Mouse (Mus musculus) intestine, embryonic 14.5 days (tissue): ENCODE measurements around the gene Dmwd. TPM values are rescaled to one million over a fixed set of nuclear protein-coding genes. Genes with fewer than 3 reads are reported as not detected.
"Not testable (repeated sequence)": the region's sequence is repeated elsewhere in the genome, so short reads cannot be mapped to it uniquely, and the experiment has no call there.

Experiments used
- ATAC-seq: fragments of 200-750 bp; cut with Nextera tagmentation; replicated peaks from 2 replicates; pipeline ENCODE4 v1.8.0; 2017; ENCODE audit warnings: low read depth, moderate number of reproducible peaks, moderate TSS enrichment, moderate library complexity; ENCODE audit not compliant: low FRiP score, low TSS enrichment
- DNase-seq: peaks from one replicate; pipeline ENCODE4 v3.0.0-alpha.2; 2018; ENCODE audit warnings: low spot score
- H3K27ac ChIP-seq: fragments of 300-500 bp; sonication (generic); 2 replicates; pipeline ENCODE4 v1.5.1; 2014; ENCODE audit warnings: low read depth, mild to moderate bottlenecking, control low read depth
- H3K27me3 ChIP-seq: fragments of 300-500 bp; sonication (generic); replicated peaks from 2 replicates; pipeline ENCODE4 v1.6.1; 2014; ENCODE audit warnings: low read length, control low read depth; ENCODE audit not compliant: control insufficient read depth, insufficient read depth
- H3K36me3 ChIP-seq: fragments of 300-500 bp; sonication (generic); 2 replicates; pipeline ENCODE4 v1.6.1; 2014; ENCODE audit warnings: low read length, control low read depth; ENCODE audit not compliant: control insufficient read depth, insufficient read depth
- H3K4me1 ChIP-seq: fragments of 300-500 bp; sonication (generic); replicated peaks from 2 replicates; pipeline ENCODE4 v1.6.1; 2014; ENCODE audit warnings: low read length, control low read depth, mixed read lengths; ENCODE audit not compliant: control insufficient read depth, insufficient read depth
- H3K4me2 ChIP-seq: fragments of 300-500 bp; sonication (generic); 2 replicates; pipeline ENCODE4 v1.6.1; 2014; ENCODE audit warnings: low read length
- H3K4me3 ChIP-seq: fragments of 300-500 bp; sonication (generic); 2 replicates; pipeline ENCODE4 v1.5.1; 2014; ENCODE audit warnings: low read depth, low read length, control low read depth, mixed read lengths
- H3K9ac ChIP-seq: fragments of 300-500 bp; sonication (generic); 2 replicates; pipeline ENCODE4 v1.6.1; 2014; ENCODE audit warnings: mild to moderate bottlenecking, low read length
- H3K9me3 ChIP-seq: fragments of 300-500 bp; sonication (generic); 2 replicates; pipeline ENCODE4 v1.6.1; 2016; ENCODE audit warnings: low read length, control low read depth; ENCODE audit not compliant: control insufficient read depth
- WGBS: fragments of 180-500 bp; shearing (Covaris S2); extraction: QIAGEN DNeasy Blood & Tissue Kit; methylation state at CpG from one replicate; pipeline ENCODE4 v1.1.7; 2014; 5-methylcytosine and 5-hydroxymethylcytosine counted together
- polyA plus RNA-seq: library from polyadenylated mRNA; unstranded; fragments of >200 nt; fragmentation: Nextera tagmentation; extraction: Ambion mirVana; gene quantifications from 2 replicates; pipeline ENCODE4 v1.2.1, GENCODE M21; 2014

The Dmwd gene
- polyA plus RNA-seq, 1 experiment from 2014 or later = 15.8 TPM

- 0 out of 2 replicates have a peak overlapping the region, but pooled peaks have one; percentile 4 for H3K4me3 ChIP-seq
- H3K27ac ChIP-seq = no peak overlapping the region
- H3K27me3 ChIP-seq = peaks cover 36% of the 10 kb centered on the region
- H3K9ac ChIP-seq = no peak overlapping the region
- ATAC-seq (no peak), DNase-seq (no peak)
- H3K4me2 ChIP-seq = peak overlapping the region; percentile 33
- WGBS = 50% methylated on average over 13 of the region's 13 CpGs
- H3K4me1 ChIP-seq = no peaks in the 10 kb centered on the region
- H3K9me3 ChIP-seq = no peaks in the 10 kb centered on the region
- H3K36me3 ChIP-seq = no peaks in the 10 kb centered on the region
These were observed 10.1 kb upstream of the Dmwd start for GRCm38 (mm10) chr7:19065896-19066295.

- no peak for DNase-seq
- H3K4me1 ChIP-seq = no peaks in the 10 kb centered on the region
- no peaks in the 10 kb centered on the region for H3K9me3 ChIP-seq
- H3K27ac ChIP-seq = no peak overlapping the region
- no peak for ATAC-seq
- H3K27me3 ChIP-seq = peaks cover 36% of the 10 kb centered on the region
- H3K36me3 ChIP-seq = no peaks in the 10 kb centered on the region
- no peak overlapping the region for H3K4me3 ChIP-seq
- H3K4me2 ChIP-seq = no peak overlapping the region
- 47% methylated on average over 14 of the region's 14 CpGs for WGBS
- H3K9ac ChIP-seq = no peak overlapping the region
These were observed 9.0 kb upstream of the Dmwd start for GRCm38 (mm10) chr7:19067063-19067462.

- no peak overlapping the region for H3K27ac ChIP-seq
- no peak overlapping the region for H3K4me3 ChIP-seq
- no peaks in the 10 kb centered on the region for H3K4me1 ChIP-seq
- H3K36me3 ChIP-seq = no peaks in the 10 kb centered on the region
- WGBS = 65% methylated on average over 14 of the region's 14 CpGs
- H3K9me3 ChIP-seq = no peaks in the 10 kb centered on the region
- ATAC-seq (no peak), DNase-seq (no peak)
- no peak overlapping the region for H3K4me2 ChIP-seq
- H3K9ac ChIP-seq = no peak overlapping the region
- peaks cover 36% of the 10 kb centered on the region for H3K27me3 ChIP-seq
These were observed 8.1 kb upstream of the Dmwd start for GRCm38 (mm10) chr7:19067935-19068334.

GRCm38 (mm10) chr7:19068707-19069106 lies 7.3 kb upstream of the Dmwd start:
- WGBS = 2% methylated on average over 2 of the region's 2 CpGs
- DNase-seq (peak; percentile 94), ATAC-seq (no peak)
- Histone ChIP-seq H3K4me2 (no peak overlapping the region), H3K36me3 (no peaks in the 10 kb centered on the region), H3K4me3 (no peak overlapping the region), H3K27me3 (peaks cover 36% of the 10 kb centered on the region), H3K4me1 (no peaks in the 10 kb centered on the region), H3K9ac (no peak overlapping the region), H3K9me3 (no peaks in the 10 kb centered on the region), H3K27ac (no peak overlapping the region)

GRCm38 (mm10) chr7:19069500-19069899 lies 6.5 kb upstream of the Dmwd start:
- peaks cover 30% of the 10 kb centered on the region for H3K27me3 ChIP-seq
- DNase-seq = no peak

GRCm38 (mm10) chr7:19071024-19071423 lies 5.0 kb upstream of the Dmwd start:
- WGBS = 63% methylated on average over 3 of the region's 3 CpGs
- not testable (repeated sequence) for H3K36me3 ChIP-seq, H3K27ac ChIP-seq, DNase-seq, H3K4me2 ChIP-seq, H3K4me1 ChIP-seq, H3K9me3 ChIP-seq, ATAC-seq, H3K4me3 ChIP-seq, H3K9ac ChIP-seq
- peaks cover 15% of the 10 kb centered on the region for H3K27me3 ChIP-seq

More at GRCm38 (mm10) chr7:19069500-19069899, 6.5 kb upstream of the Dmwd start:
- Histone ChIP-seq H3K9ac (no peak overlapping the region), H3K4me1 (no peaks in the 10 kb centered on the region), H3K4me2 (no peak overlapping the region), H3K4me3 (no peak overlapping the region), H3K36me3 (no peaks in the 10 kb centered on the region), H3K27ac (no peak overlapping the region), H3K9me3 (no peaks in the 10 kb centered on the region)
- 42% methylated on average over 3 of the region's 3 CpGs for WGBS
- no peak for ATAC-seq

GRCm38 (mm10) chr7:19073504-19073903 lies 2.5 kb upstream of the Dmwd start:
- Histone ChIP-seq H3K36me3 (peaks cover 6% of the 10 kb centered on the region), H3K9me3 (no peaks in the 10 kb centered on the region), H3K4me3 (no peak overlapping the region), H3K27ac (no peak overlapping the region), H3K4me2 (no peak overlapping the region), H3K4me1 (peaks cover 16% of the 10 kb centered on the region), H3K27me3 (no peaks in the 10 kb centered on the region), H3K9ac (no peak overlapping the region)
- WGBS = 75% methylated on average over 9 of the region's 9 CpGs
- ATAC-seq (no peak), DNase-seq (no peak)

- 95% methylated on average over 6 of the region's 6 CpGs for WGBS
- Histone ChIP-seq H3K27me3 (no peaks in the 10 kb centered on the region), H3K9me3 (no peaks in the 10 kb centered on the region), H3K4me2 (no peak overlapping the region), H3K27ac (no peak overlapping the region), H3K4me1 (peaks cover 16% of the 10 kb centered on the region), H3K4me3 (no peak overlapping the region), H3K36me3 (peaks cover 15% of the 10 kb centered on the region), H3K9ac (no peak overlapping the region)
- ATAC-seq = no peak
- DNase-seq = no peak
These were observed 1.5 kb upstream of the Dmwd start for GRCm38 (mm10) chr7:19074494-19074893.

- Histone ChIP-seq H3K27ac (no peak overlapping the region), H3K27me3 (no peaks in the 10 kb centered on the region), H3K4me1 (peaks cover 16% of the 10 kb centered on the region), H3K9me3 (no peaks in the 10 kb centered on the region), H3K4me3 (peak overlapping the region; percentile 99; the same call in 1 of the 2 replicates), H3K36me3 (peaks cover 23% of the 10 kb centered on the region), H3K4me2 (peak overlapping the region; percentile 50), H3K9ac (no peak overlapping the region)
- DNase-seq = no peak
- no peak for ATAC-seq
- 57% methylated on average over 5 of the region's 5 CpGs for WGBS
These were observed 796 bp upstream of the Dmwd start for GRCm38 (mm10) chr7:19075231-19075630.
